Mouse (Mus musculus) liver, embryonic 14.5 days (tissue): ENCODE data around the gene Krt80.

Source experiments
- CTCF ChIP-seq: IDR thresholded peaks from 2 replicates; pipeline ENCODE4 v1.5.1; 2016; ENCODE audit warnings: antibody characterized with exemption, low read depth, control low read depth
- EP300 ChIP-seq: IDR thresholded peaks from 2 replicates; pipeline ENCODE4 v1.6.1; 2016; ENCODE audit warnings: antibody characterized with exemption, low read depth

GRCm38 (mm10) chr15:101355382-101355786 is 14.6 kb downstream of the Krt80 start:
- TF ChIP-seq CTCF (no peak), EP300 (no peak)
